Mouse (Mus musculus) testis, adult 2 months (tissue): ENCODE data around the gene Gm20388.

Experiments
- CTCF ChIP-seq: fragments of 200-500 bp; IDR thresholded peaks from 2 replicates; pipeline ENCODE4 v1.5.1; 2012; ENCODE audit warnings: low read depth, mild to moderate bottlenecking, inconsistent platforms, low read length, moderate library complexity; ENCODE audit not compliant: control insufficient read depth, insufficient read depth, insufficient replicate concordance
- POLR2A ChIP-seq: fragments of 200-500 bp; IDR thresholded peaks from 2 replicates; pipeline ENCODE4 v1.6.1; 2012; ENCODE audit warnings: low read depth, mild to moderate bottlenecking, inconsistent platforms, low read length, moderate library complexity; ENCODE audit not compliant: control insufficient read depth

DNA sequence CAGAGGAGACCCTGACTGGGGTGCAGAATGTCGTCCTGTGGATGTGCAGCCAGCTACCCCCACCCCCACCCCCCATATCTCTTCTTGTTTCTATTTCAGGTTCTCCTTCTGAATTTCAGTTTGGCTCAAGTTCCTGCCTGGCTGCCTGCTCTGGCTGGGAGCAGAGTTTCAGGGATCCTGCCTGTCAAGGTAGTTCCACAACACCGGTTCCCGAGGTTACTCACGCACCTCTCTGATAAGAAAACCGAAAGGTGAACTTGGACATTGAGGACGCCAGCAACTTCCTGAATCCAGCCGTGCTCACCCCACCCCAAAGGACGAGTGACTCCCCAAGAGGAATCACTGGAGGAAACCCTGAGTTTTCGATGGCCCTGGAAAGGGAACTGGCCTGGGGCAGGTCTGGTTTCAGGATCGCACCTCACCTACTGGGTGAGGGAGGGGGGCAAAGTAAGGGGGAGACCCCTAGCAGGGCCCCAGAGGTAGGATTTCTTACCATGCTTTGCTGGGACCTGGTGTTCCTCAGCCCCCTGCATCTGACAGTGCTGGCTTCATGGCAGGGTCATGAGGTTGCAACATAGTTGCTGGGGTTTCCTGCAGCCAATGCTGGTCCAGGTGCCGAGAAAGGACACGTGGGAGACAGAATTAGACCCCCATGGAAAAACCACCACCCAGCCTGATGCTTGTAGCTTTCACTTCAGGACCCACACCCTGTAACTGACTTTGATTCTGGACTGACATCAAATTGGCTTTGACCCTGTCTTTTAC lies 858.0 kb downstream of the Gm20388 start:
- TF ChIP-seq CTCF (no peak), POLR2A (no peak)
